Mouse (Mus musculus) B cell, adult 2 months (primary cell): ENCODE results near the gene Dgcr8.
A peak's percentile ranks its signal among the peaks of the same experiment; 100 is the strongest.

Experiments
- DNase-seq, 2 experiments: peaks; one replicate each; pipeline ENCODE4 v3.0.0; 2022

Gene Dgcr8

GRCm38 (mm10) chr16:18248433-18249363, 40.3 kb downstream of the Dgcr8 start, which contains the start of the genes Trmt2a and Ranbp1:
Trmt2a (plus strand) TSS chr16:18248679.
Ranbp1 (minus strand) TSS chr16:18248732.
- DNase-seq, result peak; percentile 97 to 98

GRCm38 (mm10) chr16:18247521-18248399, 41.3 kb downstream of the Dgcr8 start:
- no peak for DNase-seq

- no peak for DNase-seq
Observed at GRCm38 (mm10) chr16:18241581-18241980, 47.5 kb downstream of the Dgcr8 start.

GRCm38 (mm10) chr16:18236676-18237501, 52.2 kb downstream of the Dgcr8 start:
- no peak for DNase-seq

GRCm38 (mm10) chr16:18235389-18236065, 53.5 kb downstream of the Dgcr8 start:
- peak; percentile 29 to 31 for DNase-seq

- DNase-seq, result peak; percentile 57 to 58
Observed at GRCm38 (mm10) chr16:18234671-18235388, 54.2 kb downstream of the Dgcr8 start, which contains the start of gene Zdhhc8. Zdhhc8 (minus strand) TSS chr16:18235136.

GRCm38 (mm10) chr16:18233919-18234670, 55.0 kb downstream of the Dgcr8 start:
- peak in 1 of 2 experiments; percentile 27 for DNase-seq

- DNase-seq, result no peak
Observed at GRCm38 (mm10) chr16:18233451-18233850, 55.6 kb downstream of the Dgcr8 start.

- no peak for DNase-seq
Observed at GRCm38 (mm10) chr16:18231451-18231850, 57.6 kb downstream of the Dgcr8 start.

GRCm38 (mm10) chr16:18231047-18231446, 58.0 kb downstream of the Dgcr8 start:
- no peak for DNase-seq

- no peak for DNase-seq
Observed at GRCm38 (mm10) chr16:18230617-18231016, 58.4 kb downstream of the Dgcr8 start.

- no peak for DNase-seq
Observed at GRCm38 (mm10) chr16:18229622-18230021, 59.4 kb downstream of the Dgcr8 start.

- no peak for DNase-seq
Observed at GRCm38 (mm10) chr16:18228856-18229255, 60.2 kb downstream of the Dgcr8 start.

- DNase-seq, result no peak
Observed at GRCm38 (mm10) chr16:18227897-18228422, 61.1 kb downstream of the Dgcr8 start.

- no peak for DNase-seq
Observed at GRCm38 (mm10) chr16:18227187-18227586, 61.9 kb downstream of the Dgcr8 start.

- no peak for DNase-seq
Observed at GRCm38 (mm10) chr16:18222188-18222587, 66.9 kb downstream of the Dgcr8 start.

- peak; percentile 28 to 34 for DNase-seq
Observed at GRCm38 (mm10) chr16:18221543-18221898, 67.5 kb downstream of the Dgcr8 start.

- DNase-seq, result no peak
Observed at GRCm38 (mm10) chr16:18220856-18221542, 68.0 kb downstream of the Dgcr8 start.

GRCm38 (mm10) chr16:18220001-18220400, 69.0 kb downstream of the Dgcr8 start:
- DNase-seq, result no peak
